Mouse (Mus musculus) gastrocnemius, postnatal 36 days (tissue): Measurements from ENCODE around the gene Dvl1. TPM values are rescaled to one million over a fixed set of nuclear protein-coding genes. Genes with fewer than 3 reads are reported as not detected.

ENCODE experiments used
- DNase-seq, 2 experiments: peaks; one replicate each; pipeline ENCODE4 v3.0.0; 2022
- intact Hi-C: fragments of 180-260 bp; cut with DNase I; formaldehyde crosslinking; loops from one replicate; pipeline ENCODE4 v1.15.1; 2025
- long read RNA-seq, 2 experiments: library from polyadenylated mRNA; stranded (forward); transcript quantifications; one replicate each; pipeline ENCODE4 v2.0.0; 2021
- total RNA-seq, 2 experiments: library from RNA; stranded (reverse); gene quantifications; 2 replicates each; pipeline ENCODE4 v1.2.3; 2021

Dvl1 gene
- total RNA-seq: 100 to 1,000 TPM; 104 to 110 TPM
- long read RNA-seq, experiment 1, transcript Dvl1-201 (15 exons, 3,358 nt): major isoform, 35 of 124 reads
- long read RNA-seq, experiment 1, partial matches to known transcripts: 37 of 124 reads
- long read RNA-seq, experiment 1, other reads (novel, unspliced or antisense): 52 of 124 reads
- long read RNA-seq, experiment 2, transcript Dvl1-201 (15 exons, 3,358 nt): major isoform, 41 of 185 reads
- long read RNA-seq, experiment 2, partial matches to known transcripts: 53 of 185 reads
- long read RNA-seq, experiment 2, other reads (novel, unspliced or antisense): 91 of 185 reads

GRCm38 (mm10) chr4:155846871-155847578, at the start of gene Dvl1:
Dvl1 (plus strand) TSS chr4:155847402.
- intact Hi-C loops: no loop called here
- DNase-seq: peak; percentile 92 to 95

DNA sequence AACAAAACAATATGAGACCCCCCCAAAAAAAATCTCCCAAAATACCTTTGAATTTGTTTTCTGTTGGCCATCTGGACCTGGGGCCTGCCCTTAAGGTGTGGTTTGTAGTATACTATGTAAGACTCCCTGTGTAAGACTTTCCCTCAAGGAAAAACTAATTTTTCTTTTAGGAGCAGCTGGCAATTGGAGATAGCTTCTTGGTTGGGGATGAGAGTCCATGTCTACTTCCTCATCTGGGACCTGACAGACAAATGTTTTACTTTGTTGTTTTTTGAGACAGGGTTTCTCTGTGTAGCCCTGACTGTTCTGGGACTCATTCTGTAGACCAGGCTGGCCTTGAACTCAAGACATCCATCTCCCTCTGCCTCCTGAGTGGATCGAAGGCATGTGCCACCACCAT, 45.1 kb upstream of the Dvl1 start:
- no peak for DNase-seq
- intact Hi-C loops: no loop called here

DNA sequence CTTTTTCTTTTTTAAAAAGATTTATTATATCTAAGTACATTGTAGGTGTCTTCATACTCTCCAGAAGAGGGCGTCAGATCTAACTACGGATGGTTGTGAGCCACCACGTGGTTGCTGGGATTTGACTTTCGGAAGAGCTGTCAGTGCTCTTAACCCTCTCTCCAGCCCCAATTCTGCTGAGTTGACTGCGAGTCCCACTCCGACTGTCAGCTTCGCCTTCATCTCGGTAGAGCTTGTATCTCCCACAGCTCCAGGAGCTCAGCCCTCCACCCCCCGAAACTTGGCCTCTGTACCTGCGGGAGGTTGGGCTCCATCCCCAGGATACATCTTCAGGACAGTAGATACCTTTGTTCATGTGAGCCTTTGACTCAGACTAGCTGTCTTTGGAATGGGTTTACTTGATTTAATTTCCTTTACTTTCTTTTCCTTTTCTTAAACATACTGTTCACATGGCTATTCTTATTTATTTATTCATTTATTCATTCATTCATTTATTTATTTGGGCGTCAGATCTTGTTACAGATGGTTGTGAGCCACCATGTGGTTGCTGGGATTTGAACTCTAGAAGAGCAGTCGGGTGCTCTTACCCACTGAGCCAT, 44.4 kb upstream of the Dvl1 start, which contains the start of gene Mrpl20:
Gene Mrpl20 (plus strand): TSS at position 138 of the 599 bp plus-strand sequence.
- intact Hi-C loops: no loop called here

GRCm38 (mm10) chr4:155803340-155804041, 43.7 kb upstream of the Dvl1 start:
- DNase-seq: peak; percentile 95 to 96
- intact Hi-C loops: no loop called here

More for the DNA sequence above, 44.4 kb upstream of the Dvl1 start, which contains the start of gene Mrpl20:
- DNase-seq: no peak

DNA sequence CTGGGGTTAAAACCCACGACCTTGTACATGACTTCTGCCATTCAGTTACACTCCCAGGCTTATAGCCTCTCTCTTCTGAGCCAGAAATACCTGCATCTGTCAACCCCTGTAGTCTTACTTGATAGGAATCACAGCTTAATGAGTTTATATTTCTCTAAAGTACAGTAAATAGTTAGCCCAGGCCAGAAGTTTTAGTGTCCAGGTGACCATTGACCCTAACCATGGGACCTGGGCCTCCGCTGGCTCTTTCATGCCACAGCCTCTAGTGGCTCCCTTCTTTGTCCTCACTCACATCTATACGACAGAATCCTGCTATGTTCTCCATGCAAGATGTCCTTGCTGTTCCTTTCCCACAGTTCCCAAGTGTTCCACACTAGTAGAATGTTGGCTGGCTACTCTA, 39.4 kb upstream of the Dvl1 start:
- intact Hi-C loops: no loop called here
- no peak for DNase-seq

- intact Hi-C loops: no loop called here
- DNase-seq: peak; percentile 89 to 91
Measured at GRCm38 (mm10) chr4:155811929-155812664, 35.1 kb upstream of the Dvl1 start, which contains the start of gene Ccnl2. Ccnl2 (plus strand) TSS chr4:155812489.

GRCm38 (mm10) chr4:155812665-155813181, 34.5 kb upstream of the Dvl1 start:
- intact Hi-C loops: no loop called here
- no peak for DNase-seq

GRCm38 (mm10) chr4:155817533-155817932, 29.7 kb upstream of the Dvl1 start:
- intact Hi-C loops: no loop called here
- no peak for DNase-seq

DNA sequence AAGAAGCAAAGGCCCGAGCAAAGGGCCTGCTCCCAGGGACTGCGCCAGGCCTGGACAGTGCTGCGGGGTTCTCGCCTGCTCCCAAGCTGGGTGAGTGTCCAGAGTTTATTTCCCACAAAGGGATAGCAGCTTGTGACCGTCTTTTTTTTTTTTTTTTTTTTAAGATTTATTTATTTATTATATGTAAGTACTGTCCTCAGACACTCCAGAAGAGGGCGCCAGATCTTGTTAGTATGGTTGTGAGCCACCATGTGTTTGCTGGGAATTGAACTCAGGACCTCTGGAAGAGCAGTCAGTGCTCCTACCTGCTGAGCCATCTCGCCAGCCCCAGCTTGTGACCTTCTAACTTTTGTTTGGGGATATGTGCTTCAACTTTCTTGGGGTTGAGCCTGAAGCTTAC, 26.2 kb upstream of the Dvl1 start:
- intact Hi-C loops: no loop called here
- no peak for DNase-seq

- intact Hi-C loops: no loop called here
- DNase-seq: no peak
Measured at GRCm38 (mm10) chr4:155823443-155823842, 23.8 kb upstream of the Dvl1 start.

DNA sequence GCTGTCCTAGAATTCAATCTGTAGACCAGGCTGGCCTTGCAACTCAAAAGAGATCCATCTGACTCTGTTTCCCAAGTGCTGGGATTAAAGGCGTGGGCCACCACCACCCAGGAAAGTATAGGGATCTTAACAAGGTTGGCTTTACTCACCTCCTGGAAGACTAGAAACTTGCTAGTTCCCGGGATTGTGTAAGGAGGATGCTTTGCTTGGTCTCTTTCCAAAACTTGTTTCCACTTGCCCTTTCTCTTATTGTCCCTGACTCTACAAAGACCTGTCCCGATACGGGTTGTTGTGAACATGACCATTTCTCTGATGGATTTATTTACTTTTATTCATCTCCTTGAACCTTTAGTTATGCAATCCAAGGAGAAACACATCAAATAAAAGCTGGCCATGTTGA, 17.3 kb upstream of the Dvl1 start:
- intact Hi-C loops: no loop called here
- DNase-seq: no peak

GRCm38 (mm10) chr4:155830596-155830995, 16.6 kb upstream of the Dvl1 start:
- intact Hi-C loops: no loop called here
- no peak for DNase-seq

- intact Hi-C loops: no loop called here
- peak; percentile 91 to 95 for DNase-seq
Measured at GRCm38 (mm10) chr4:155831205-155831766, 15.9 kb upstream of the Dvl1 start, which contains the start of gene Aurkaip1. Aurkaip1 (plus strand) TSS chr4:155831272.

DNA sequence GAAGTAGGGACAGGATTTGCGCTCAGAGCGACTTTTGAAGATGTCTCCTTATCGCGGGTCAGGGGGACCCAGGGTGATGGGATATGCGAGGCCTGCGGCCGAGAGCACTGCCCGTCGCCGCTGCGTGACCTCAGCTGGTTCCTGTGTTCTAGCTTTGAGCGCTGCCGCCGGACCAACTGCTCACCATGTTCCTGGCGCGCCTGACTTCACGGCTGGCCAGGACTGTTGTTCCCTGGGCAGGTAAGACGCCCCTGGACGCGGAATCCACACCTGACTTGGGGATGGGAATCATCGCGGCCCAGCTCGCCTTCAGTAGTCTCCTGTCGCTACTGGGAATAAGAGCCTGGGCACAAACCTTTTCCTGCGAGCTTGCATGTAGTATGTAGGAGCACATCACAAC, 15.4 kb upstream of the Dvl1 start:
- no peak for DNase-seq
- intact Hi-C loops: no loop called here

DNA sequence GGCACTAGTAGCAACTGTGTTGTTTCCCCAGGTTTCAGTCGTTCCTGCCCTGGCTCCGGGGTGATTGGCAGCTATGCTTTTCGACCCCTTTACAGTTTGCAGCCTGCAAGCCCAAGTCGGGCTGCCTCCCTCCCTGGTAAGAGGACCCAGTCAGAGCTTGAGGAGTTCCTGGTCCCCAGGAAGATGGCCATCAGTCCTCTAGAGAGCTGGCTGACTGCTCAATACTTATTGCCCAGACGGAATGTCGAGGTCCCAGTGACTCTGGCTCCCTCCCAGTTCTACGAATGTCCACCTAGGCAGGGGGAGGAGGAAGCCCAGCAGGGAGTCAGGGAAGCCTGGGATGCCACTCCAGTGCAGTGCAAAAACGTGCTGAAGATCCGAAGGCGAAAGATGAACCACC, 14.9 kb upstream of the Dvl1 start:
- intact Hi-C loops: no loop called here
- no peak for DNase-seq

- DNase-seq: no peak
- intact Hi-C loops: no loop called here
Measured at GRCm38 (mm10) chr4:155833234-155833633, 14.0 kb upstream of the Dvl1 start.

GRCm38 (mm10) chr4:155833836-155834235, 13.4 kb upstream of the Dvl1 start:
- intact Hi-C loops: no loop called here
- peak; percentile 84 to 86 for DNase-seq

- peak; percentile 57 to 64 for DNase-seq
- intact Hi-C loops: no loop called here
Measured at GRCm38 (mm10) chr4:155837404-155838010, 9.7 kb upstream of the Dvl1 start.
